Comparison of ENCODE assay signal across 9 mouse cellular contexts in genomic region chr1:35017471-35017870, GRCm38 (mm10).
DNase-seq lines count a peak whose midpoint lies in the region; ATAC-seq and TF ChIP-seq lines count a peak whose summit lies in the region.
"Had no signal": no experiment of that assay in that cellular context is flagged by ENCODE, and none has a peak within 500 bp of the region (broad histone marks: within the 10 kb centered on the region; RNA-seq: fewer than 3 reads in every experiment).

No protein-coding gene starts in this region.

- H3K27ac ChIP-seq in midbrain, embryonic 14.5 days (replicated peaks; ENCODE audit: low read depth, low read length), result no peak overlapping the region
- no peak overlapping the region for H3K27ac ChIP-seq in midbrain, postnatal 0 days (ENCODE audit: low read depth, low read length)
- H3K27ac ChIP-seq: liver, embryonic 15.5 days had no signal

- H3K4me2 ChIP-seq in midbrain, embryonic 14.5 days (ENCODE audit: low read length), result no peak overlapping the region
- H3K4me2 ChIP-seq in midbrain, postnatal 0 days (ENCODE audit: low read depth, low read length, poor library complexity, severe bottlenecking), result no peak overlapping the region
- H3K4me2 ChIP-seq: liver, embryonic 15.5 days had no signal

- 74% methylated on average over 4 of the region's 4 CpGs for WGBS in midbrain, embryonic 14.5 days
- WGBS in midbrain, postnatal 0 days, result 72% methylated on average over 4 of the region's 4 CpGs

- H3K36me3 ChIP-seq in midbrain, embryonic 14.5 days (ENCODE audit: control insufficient read depth, insufficient read depth, low read length), result no peaks in the 10 kb centered on the region
- no peaks in the 10 kb centered on the region for H3K36me3 ChIP-seq in midbrain, postnatal 0 days (ENCODE audit: insufficient read depth, low read length)
- H3K36me3 ChIP-seq: liver, embryonic 15.5 days had no signal

- H3K27me3 ChIP-seq in midbrain, embryonic 14.5 days (ENCODE audit: control insufficient read depth, insufficient read depth, low read length), result no peaks in the 10 kb centered on the region
- H3K27me3 ChIP-seq in midbrain, postnatal 0 days (ENCODE audit: insufficient read depth, low read length), result no peaks in the 10 kb centered on the region
- H3K27me3 ChIP-seq: liver, embryonic 15.5 days had no signal

- intact Hi-C loops in gastrocnemius, postnatal 36 days (cut with DNase I), result no loop called here

- ATAC-seq in midbrain, embryonic 14.5 days (ENCODE audit: low FRiP score, low TSS enrichment), result no peak
- ATAC-seq in midbrain, postnatal 0 days (ENCODE audit: low FRiP score), result no peak

- TF ChIP-seq CTCF in midbrain, postnatal 0 days (IDR thresholded peaks at IDR 0.05), result no peak

- H3K9ac ChIP-seq in midbrain, embryonic 14.5 days (replicated peaks; ENCODE audit: low read length), result no peak overlapping the region
- no peak overlapping the region for H3K9ac ChIP-seq in midbrain, postnatal 0 days (replicated peaks; ENCODE audit: low read length, poor library complexity, severe bottlenecking)
- H3K9ac ChIP-seq: liver, embryonic 15.5 days had no signal

- H3K4me1 ChIP-seq in midbrain, embryonic 14.5 days (ENCODE audit: control insufficient read depth, insufficient read depth, low read length), result no peaks in the 10 kb centered on the region
- H3K4me1 ChIP-seq in midbrain, postnatal 0 days (ENCODE audit: insufficient read depth, low read length), result no peaks in the 10 kb centered on the region
- H3K4me1 ChIP-seq: liver, embryonic 15.5 days had no signal

- no peak overlapping the region for H3K4me3 ChIP-seq in midbrain, embryonic 14.5 days (replicated peaks; ENCODE audit: low read depth, low read length)
- no peak overlapping the region for H3K4me3 ChIP-seq in midbrain, postnatal 0 days (ENCODE audit: low read depth, low read length)
- H3K4me3 ChIP-seq: liver, embryonic 15.5 days had no signal

- peak; percentile 16 for DNase-seq in gastrocnemius, postnatal 10 days
- no peak for DNase-seq in gastrocnemius, postnatal 36 days
- DNase-seq in midbrain, embryonic 14.5 days, result peak; percentile 34
- DNase-seq in midbrain, postnatal 0 days (ENCODE audit: low spot score), result no peak
- DNase-seq in embryo, embryonic 11 days, result peak; percentile 75
- DNase-seq in ovary, postnatal 14 days (ENCODE audit: low spot score), result peak; percentile 36
- no peak for DNase-seq in layer of hippocampus, adult 18-20 months (ENCODE audit: low spot score in 2 of 2)
- DNase-seq in left cerebral cortex, adult 9 months (ENCODE audit: low spot score in 2 of 2), result no peak

- H3K9me3 ChIP-seq in midbrain, embryonic 14.5 days (ENCODE audit: control insufficient read depth, low read length), result no peaks in the 10 kb centered on the region
- H3K9me3 ChIP-seq in midbrain, postnatal 0 days (ENCODE audit: low read length), result no peaks in the 10 kb centered on the region
- H3K9me3 ChIP-seq: liver, embryonic 15.5 days had no signal

Comparison
In these comparisons a context has a peak if more than half of its experiments do, and no peak if none do; other contexts are left out.
1. DNase-seq: peak in gastrocnemius, postnatal 10 days (single experiment), midbrain, embryonic 14.5 days (single experiment), embryo, embryonic 11 days (single experiment) and ovary, postnatal 14 days (single experiment); none in gastrocnemius, postnatal 36 days (0 of 2), midbrain, postnatal 0 days (single experiment), layer of hippocampus, adult 18-20 months (0 of 2) and left cerebral cortex, adult 9 months (0 of 2).